Mouse (Mus musculus) gastrocnemius, adult 2 months (tissue): ENCODE measurements around the gene C9orf72. TPM values are rescaled to one million over a fixed set of nuclear protein-coding genes. Genes with fewer than 3 reads are reported as not detected.
"Not testable (repeated sequence)": the region's sequence is repeated elsewhere in the genome, so short reads cannot be mapped to it uniquely, and the experiment has no call there.

Experiments
- DNase-seq: peaks from one replicate; pipeline ENCODE4 v3.0.0; 2022
- H3K27ac ChIP-seq: fragments of 200-600 bp; 2 replicates; pipeline ENCODE4 v1.8.1; 2022; ENCODE audit warnings: mild to moderate bottlenecking
- H3K4me3 ChIP-seq: fragments of 200-600 bp; 2 replicates; pipeline ENCODE4 v1.8.1; 2022; ENCODE audit warnings: mild to moderate bottlenecking, moderate library complexity
- CTCF ChIP-seq: fragments of 200-600 bp; IDR thresholded peaks from 2 replicates; pipeline ENCODE4 v1.8.1; 2022; ENCODE audit warnings: antibody characterized with exemption, mild to moderate bottlenecking, moderate library complexity
- intact Hi-C: fragments of 180-260 bp; cut with DNase I; formaldehyde crosslinking; loops from one replicate; pipeline ENCODE4 v1.15.1; 2025
- long read RNA-seq, 2 experiments: library from polyadenylated mRNA; stranded (forward); transcript quantifications; one replicate each; pipeline ENCODE4 v2.0.0; 2021
- total RNA-seq, 2 experiments: library from RNA; stranded (reverse); gene quantifications; 2 replicates each; pipeline ENCODE4 v1.2.3; 2021

Gene C9orf72
- total RNA-seq, result 10 to 100 TPM; 12.5 to 12.9 TPM
- long read RNA-seq, experiment 1, transcript C9orf72-203 (11 exons, 3,193 nt), result major isoform, 20 of 31 reads
- long read RNA-seq, experiment 1, partial matches to known transcripts, result 6 of 31 reads
- long read RNA-seq, experiment 1, other reads (novel, unspliced or antisense), result 5 of 31 reads
- long read RNA-seq, experiment 2, transcript C9orf72-203 (11 exons, 3,193 nt), result major isoform, 15 of 23 reads
- long read RNA-seq, experiment 2, partial matches to known transcripts, result 5 of 23 reads
- long read RNA-seq, experiment 2, other reads (novel, unspliced or antisense), result 3 of 23 reads

- intact Hi-C loops, result loop anchor here (10.0 kb wide), 1 partner anchor 451 kb away; the partner anchor contains the start of gene Smim8
These were observed at the start of gene C9orf72 for GRCm38 (mm10) chr4:35225734-35226495. C9orf72 (minus strand) TSS chr4:35226175.

GRCm38 (mm10) chr4:35259006-35259405, 33.0 kb upstream of the C9orf72 start:
- intact Hi-C loops, result no loop called here
- no peak for TF ChIP-seq CTCF
- no peak overlapping the region for H3K4me3 ChIP-seq

More at GRCm38 (mm10) chr4:35225734-35226495, at the start of gene C9orf72:
- Histone ChIP-seq H3K27ac (peak within 1 kb of the TSS; percentile 96), H3K4me3 (peak within 1 kb of the TSS; percentile 80)
- TF ChIP-seq CTCF, result no peak
- peak; percentile 96 for DNase-seq

GRCm38 (mm10) chr4:35244023-35244422, 18.0 kb upstream of the C9orf72 start:
- H3K27ac ChIP-seq, result no peak overlapping the region
- no peak overlapping the region for H3K4me3 ChIP-seq
- intact Hi-C loops, result no loop called here
- no peak for TF ChIP-seq CTCF
- DNase-seq, result no peak

More at GRCm38 (mm10) chr4:35259006-35259405, 33.0 kb upstream of the C9orf72 start:
- H3K27ac ChIP-seq, result no peak overlapping the region
- no peak for DNase-seq

- intact Hi-C loops, result no loop called here
- no peak for TF ChIP-seq CTCF
- no peak for DNase-seq
- no peak overlapping the region for H3K4me3 ChIP-seq
- no peak overlapping the region for H3K27ac ChIP-seq
These were observed 15.8 kb upstream of the C9orf72 start for GRCm38 (mm10) chr4:35241735-35242134.

GRCm38 (mm10) chr4:35238696-35239095, 12.7 kb upstream of the C9orf72 start:
- H3K4me3 ChIP-seq, result no peak overlapping the region
- intact Hi-C loops, result no loop called here
- no peak for DNase-seq
- TF ChIP-seq CTCF, result no peak
- H3K27ac ChIP-seq, result no peak overlapping the region

GRCm38 (mm10) chr4:35238240-35238639, 12.3 kb upstream of the C9orf72 start:
- H3K27ac ChIP-seq, DNase-seq, H3K4me3 ChIP-seq, intact Hi-C loops: not testable (repeated sequence)

GRCm38 (mm10) chr4:35236313-35236712, 10.3 kb upstream of the C9orf72 start:
- no peak for DNase-seq
- no peak overlapping the region for H3K4me3 ChIP-seq
- no peak for TF ChIP-seq CTCF
- intact Hi-C loops, result no loop called here
- H3K27ac ChIP-seq, result no peak overlapping the region

GRCm38 (mm10) chr4:35228260-35228659, 2.3 kb upstream of the C9orf72 start:
- DNase-seq, result no peak
- no peak overlapping the region for H3K27ac ChIP-seq
- intact Hi-C loops, result loop anchor here (10.0 kb wide), 1 partner anchor 453 kb away; the partner anchor contains the start of gene Smim8
- TF ChIP-seq CTCF, result no peak
- H3K4me3 ChIP-seq, result no peak overlapping the region

- no peak for DNase-seq
- intact Hi-C loops, result loop anchor here (10.0 kb wide), 1 partner anchor 452 kb away; the partner anchor contains the start of gene Smim8
- TF ChIP-seq CTCF, result no peak
- Histone ChIP-seq H3K27ac (peak overlapping the region; percentile 96), H3K4me3 (peak overlapping the region; percentile 80)
These were observed 569 bp upstream of the C9orf72 start for GRCm38 (mm10) chr4:35226496-35226992.

- intact Hi-C loops, result loop anchor here (10.0 kb wide), 1 partner anchor 450 kb away; the partner anchor contains the start of gene Smim8
- no peak for DNase-seq
These were observed 738 bp downstream of the C9orf72 start for GRCm38 (mm10) chr4:35225141-35225733.

GRCm38 (mm10) chr4:35224101-35224500, 1.9 kb downstream of the C9orf72 start:
- no peak for DNase-seq
- intact Hi-C loops, result loop anchor here (10.0 kb wide), 1 partner anchor 449 kb away; the partner anchor contains the start of gene Smim8
- no peak overlapping the region for H3K27ac ChIP-seq
- no peak overlapping the region; the same call in 1 of the 2 replicates for H3K4me3 ChIP-seq
- TF ChIP-seq CTCF, result no peak

More at GRCm38 (mm10) chr4:35225141-35225733, 738 bp downstream of the C9orf72 start:
- no peak for TF ChIP-seq CTCF
- Histone ChIP-seq H3K4me3 (peak overlapping the region; percentile 80), H3K27ac (peak overlapping the region; percentile 96)

GRCm38 (mm10) chr4:35223376-35223988, 2.5 kb downstream of the C9orf72 start:
- no peak for TF ChIP-seq CTCF
- DNase-seq, result no peak
- no peak overlapping the region for H3K4me3 ChIP-seq
- H3K27ac ChIP-seq, result no peak overlapping the region
- intact Hi-C loops, result loop anchor here (10.0 kb wide), 1 partner anchor 449 kb away; the partner anchor contains the start of gene Smim8
